Mouse (Mus musculus) skeletal muscle tissue, postnatal 0 days (tissue): ENCODE data around the gene Etfb. TPM values are rescaled to one million over a fixed set of nuclear protein-coding genes. Genes with fewer than 3 reads are reported as not detected.

ENCODE experiments used
- microRNA-seq, 2 experiments: library from miRNA; unstranded; fragments of <30 nt; microRNA quantifications; one replicate each; pipeline ENCODE4; 2016
- polyA plus RNA-seq: library from polyadenylated mRNA; unstranded; fragments of >200 nt; fragmentation: Nextera tagmentation; extraction: Ambion mirVana; gene quantifications from 2 replicates; pipeline ENCODE4 v1.2.1, GENCODE M21; 2015

The Etfb gene
- 797 TPM in 2 replicates for polyA plus RNA-seq

GRCm38 (mm10) chr7:43443917-43444293 is at the start of gene Etfb, which contains the start of gene Gm45233:
TSS of gene Etfb (plus strand) at chr7:43444083.
TSS of gene Gm45233 (plus strand) at chr7:43444128.

GRCm38 (mm10) chr7:43408131-43408553 is 35.7 kb upstream of the Etfb start, which contains the start of gene Siglecg:
TSS of gene Siglecg (plus strand) at chr7:43408204.

DNA sequence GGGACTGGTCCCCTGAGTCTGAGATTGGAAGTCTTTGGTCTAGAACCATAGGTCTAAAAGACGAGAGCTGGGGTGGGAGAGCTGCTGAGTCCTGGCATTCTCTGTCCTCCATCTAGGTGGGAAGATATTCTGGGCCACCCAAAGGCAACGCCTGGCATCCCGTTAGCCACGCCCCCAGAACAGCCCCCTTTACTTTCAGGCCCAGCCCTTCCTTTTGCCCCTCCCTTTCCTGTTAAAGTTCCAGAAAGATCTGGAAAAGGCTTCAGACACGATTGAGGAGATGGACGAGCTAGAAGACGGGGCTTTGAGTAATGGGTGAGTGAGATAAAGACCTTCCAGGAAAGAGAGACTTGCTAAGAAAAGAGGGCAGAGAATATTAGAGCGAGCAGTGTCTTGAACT is 16.5 kb upstream of the Etfb start, which contains the start of gene Lim2:
TSS of gene Lim2 (plus strand) at position 265 of the 400 bp plus-strand sequence.

DNA sequence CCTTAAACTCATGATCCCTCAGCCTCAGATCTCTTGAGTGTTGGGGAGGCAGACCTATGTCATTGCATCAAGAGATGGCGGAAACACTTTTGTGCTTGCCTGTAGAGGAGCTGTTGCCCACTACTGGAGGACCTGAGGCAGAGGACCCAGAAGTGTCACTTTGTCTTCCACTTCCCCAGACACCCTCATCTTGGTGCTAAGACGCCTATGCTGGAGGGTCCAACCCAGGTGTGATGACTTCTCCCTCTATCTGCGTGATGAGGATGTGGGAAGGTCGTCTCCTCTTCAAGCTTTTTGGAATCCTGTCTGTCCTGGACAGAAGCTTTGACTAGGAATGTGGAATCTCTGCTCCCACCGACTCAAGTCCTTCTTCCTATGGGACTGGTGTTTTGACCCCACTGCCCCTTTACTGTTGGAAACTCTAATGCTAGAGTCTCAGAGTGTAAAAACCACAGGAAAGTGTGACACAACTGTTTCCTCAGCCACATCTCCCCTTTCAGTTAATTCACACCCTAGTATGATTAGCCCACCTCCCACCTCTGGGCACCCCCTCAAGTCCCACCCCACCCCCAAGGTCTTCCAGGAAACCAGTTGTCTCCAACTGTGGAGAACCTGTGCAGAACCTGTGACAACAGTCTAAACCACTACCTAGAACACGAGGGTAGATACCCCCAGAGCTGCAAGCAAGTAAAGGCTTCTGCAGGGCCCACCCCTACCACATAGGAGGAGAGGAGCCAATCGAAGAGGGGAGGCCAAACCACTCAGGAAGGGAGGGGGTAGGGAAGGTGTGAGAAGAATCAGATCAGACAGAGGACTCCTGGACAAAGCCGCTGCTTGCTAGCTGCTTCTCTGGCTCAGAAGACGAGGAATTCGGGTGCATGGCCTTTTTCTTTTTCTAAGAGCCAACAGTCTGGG is 7.3 kb upstream of the Etfb start, which contains the start of gene Nkg7:
TSS of gene Nkg7 (plus strand) at position 733 of the 915 bp plus-strand sequence.

DNA sequence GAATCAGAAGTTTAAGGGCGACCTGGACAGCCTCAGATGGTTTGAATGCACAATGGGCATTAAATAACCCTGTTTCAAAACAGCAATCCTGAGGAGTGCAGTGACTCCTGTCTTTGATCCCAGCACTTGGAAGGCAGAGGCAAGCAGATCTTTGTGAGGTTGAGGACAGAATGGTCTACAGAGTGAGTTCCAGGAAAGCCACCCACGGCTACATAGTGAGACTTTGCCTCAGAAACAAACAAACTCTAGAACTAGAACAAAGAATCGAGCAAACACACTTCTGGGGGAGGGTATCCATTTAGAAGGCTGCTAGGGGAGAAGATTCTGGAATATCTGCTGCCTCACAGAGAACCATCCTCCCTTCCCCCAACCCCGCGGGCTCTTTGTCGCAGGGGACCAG is 3.4 kb upstream of the Etfb start, which contains the start of gene Cldnd2:
TSS of gene Cldnd2 (plus strand) at position 301 of the 400 bp plus-strand sequence.

GRCm38 (mm10) chr7:43462851-43463250 is 19.0 kb downstream of the Etfb start, which contains the start of gene Vsig10l:
TSS of gene Vsig10l (plus strand) at chr7:43463151.

DNA sequence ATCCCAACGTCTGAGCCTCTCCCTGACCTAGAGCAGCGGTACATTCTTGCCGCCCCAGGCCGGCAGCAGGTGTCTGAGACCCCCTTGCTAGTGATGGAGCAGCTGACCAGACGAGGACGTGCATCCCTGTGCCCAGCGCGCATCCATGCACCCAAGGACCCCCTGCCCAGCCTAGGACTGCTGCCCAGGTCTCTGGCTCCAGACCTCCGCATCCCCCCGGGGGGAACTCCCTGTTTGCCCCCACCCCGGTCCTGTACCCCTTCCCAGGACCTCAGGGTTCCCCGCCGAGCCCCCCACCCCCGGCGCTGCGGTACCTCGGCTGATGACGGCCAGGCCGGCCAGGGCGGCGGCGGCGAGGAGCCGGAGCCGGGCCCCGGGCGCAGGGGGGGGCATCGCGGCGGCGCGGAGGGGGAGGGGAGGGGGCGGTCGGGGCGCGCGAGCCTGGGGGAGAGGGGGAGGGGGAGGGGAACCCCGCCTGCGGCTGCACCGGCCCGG is 45.8 kb downstream of the Etfb start, which contains the start of gene Iglon5:
TSS of gene Iglon5 (minus strand) at position 445 of the 495 bp plus-strand sequence.

Small RNA genes within 50 kb of the gene (microRNA-seq; reads per million reads assigned to microRNA genes)
- 1.4 to 1.5 reads per million in 2 experiments for gene Mir7051

Other genes with a start within 250 kb of the Etfb start
- 9.5 and 10.8 TPM in 2 replicates for gene Zfp715, start 130.8 kb upstream of the Etfb start, polyA plus RNA-seq
- gene Siglecf, start 92.7 kb upstream of the Etfb start, polyA plus RNA-seq: 0.18 and 0.26 TPM in 2 replicates
- 0.04 and 0.13 TPM in 2 replicates for gene Siglecg, start 35.9 kb upstream of the Etfb start, polyA plus RNA-seq
- gene Lim2, start 16.4 kb upstream of the Etfb start, polyA plus RNA-seq: not detected in 2 replicates
- 0.36 and 0.57 TPM in 2 replicates for gene Nkg7, start 7.0 kb upstream of the Etfb start, polyA plus RNA-seq
- gene Cldnd2, start 3.3 kb upstream of the Etfb start, polyA plus RNA-seq: not detected in 2 replicates
- gene Gm45233, start within 50 bp of the Etfb start, polyA plus RNA-seq: not detected in 2 replicates
- gene Vsig10l, start 19.1 kb downstream of the Etfb start, polyA plus RNA-seq: 3.4 and 4.3 TPM in 2 replicates
- gene Iglon5, start 46.0 kb downstream of the Etfb start, polyA plus RNA-seq: 0.09 TPM in 1 of 2 replicates, not detected in the other
- gene 4931406B18Rik, start 61.9 kb downstream of the Etfb start, polyA plus RNA-seq: not detected in 2 replicates
- gene Cd33, start 100.3 kb downstream of the Etfb start, polyA plus RNA-seq: 2.8 and 3.1 TPM in 2 replicates
- gene Zfp658, start 118.2 kb downstream of the Etfb start, polyA plus RNA-seq: 0.95 and 1.0 TPM in 2 replicates
- gene Zfp719, start 135.5 kb downstream of the Etfb start, polyA plus RNA-seq: 3.7 and 4.3 TPM in 2 replicates
- not detected in 2 replicates for gene Zfp819, start 163.1 kb downstream of the Etfb start, polyA plus RNA-seq
- gene Ceacam18, start 190.6 kb downstream of the Etfb start, polyA plus RNA-seq: not detected in 2 replicates
- 0.77 and 0.99 TPM in 2 replicates for gene Siglece, start 216.1 kb downstream of the Etfb start, polyA plus RNA-seq
- 3.7 and 4.7 TPM in 2 replicates for gene Ctu1, start 227.9 kb downstream of the Etfb start, polyA plus RNA-seq
- gene Klk14, start 246.3 kb downstream of the Etfb start, polyA plus RNA-seq: not detected in 2 replicates